Mouse (Mus musculus) C2C12 (cell line): ENCODE results near the gene Tekt5.

Experiments used
- CTCF ChIP-seq: IDR thresholded peaks from one replicate; pipeline ENCODE4 v1.5.1; 2011; ENCODE audit not compliant: control insufficient read depth, insufficient read depth, insufficient read length
- USF1 ChIP-seq: IDR thresholded peaks from one replicate; pipeline ENCODE4 v1.6.1; 2011; ENCODE audit warnings: low read depth, mild to moderate bottlenecking, control low read depth, moderate library complexity

- no peak for TF ChIP-seq CTCF
- no peak for TF ChIP-seq USF1
Observed at GRCm38 (mm10) chr16:10369996-10370395, 25.3 kb downstream of the Tekt5 start.
